Mouse (Mus musculus): ENCODE results near the gene Tjp1. TPM values are rescaled to one million over a fixed set of nuclear protein-coding genes. Genes with fewer than 3 reads are reported as not detected.
A peak's percentile ranks its signal among the peaks of the same experiment; 100 is the strongest.

The Tjp1 gene
- polyA plus RNA-seq, 1 experiment, result 2.3 TPM

- H3K27ac ChIP-seq (ENCODE audit: insufficient read depth, low read length), result no peak overlapping the region
- H3K27me3 ChIP-seq (ENCODE audit: control insufficient read depth, insufficient read depth, low read length), result peaks cover 6% of the 10 kb centered on the region
- H3K4me3 ChIP-seq (ENCODE audit: extremely low read depth, insufficient read depth, insufficient read length), result no peak overlapping the region
- H3K4me1 ChIP-seq (ENCODE audit: control insufficient read depth, insufficient read depth, insufficient read length), result no peaks in the 10 kb centered on the region
- H3K36me3 ChIP-seq (ENCODE audit: control insufficient read depth, insufficient read depth, low read length), result no peaks in the 10 kb centered on the region
- 86% methylated on average over 4 of the region's 4 CpGs for WGBS
- DNase-seq (ENCODE audit: low read depth in 1 of 2, low spot score in 2 of 2), result no peak
- TF ChIP-seq CTCF (IDR thresholded peaks at IDR 0.05; ENCODE audit: extremely low read depth, insufficient read depth, insufficient read length, insufficient replicate concordance), result no peak
- TF ChIP-seq POLR2A (IDR thresholded peaks at IDR 0.05; ENCODE audit: low read depth, low read length), result no peak
Measured at GRCm38 (mm10) chr7:65523116-65523515, 4.5 kb downstream of the Tjp1 start.

GRCm38 (mm10) chr7:65522490-65522889 lies 5.1 kb downstream of the Tjp1 start:
- H3K27ac ChIP-seq (ENCODE audit: insufficient read depth, low read length), result no peak overlapping the region
- TF ChIP-seq POLR2A (IDR thresholded peaks at IDR 0.05; ENCODE audit: low read depth, low read length) (no peak), CTCF (IDR thresholded peaks at IDR 0.05; ENCODE audit: extremely low read depth, insufficient read depth, insufficient read length, insufficient replicate concordance) (no peak)
- no peak overlapping the region for H3K4me3 ChIP-seq (ENCODE audit: extremely low read depth, insufficient read depth, insufficient read length)
- H3K36me3 ChIP-seq (ENCODE audit: control insufficient read depth, insufficient read depth, low read length), result no peaks in the 10 kb centered on the region
- peaks cover 4% of the 10 kb centered on the region for H3K27me3 ChIP-seq (ENCODE audit: control insufficient read depth, insufficient read depth, low read length)
- no peaks in the 10 kb centered on the region for H3K4me1 ChIP-seq (ENCODE audit: control insufficient read depth, insufficient read depth, insufficient read length)
- WGBS, result 72% methylated on average over 12 of the region's 12 CpGs
- DNase-seq (ENCODE audit: low read depth in 1 of 2, low spot score in 2 of 2), result no peak

GRCm38 (mm10) chr7:65520622-65521021 lies 7.0 kb downstream of the Tjp1 start:
- H3K27ac ChIP-seq (ENCODE audit: insufficient read depth, low read length), result no peak overlapping the region
- no peak for DNase-seq (ENCODE audit: low read depth in 1 of 2, low spot score in 2 of 2)
- WGBS, result 91% methylated on average over 8 of the region's 8 CpGs
- no peaks in the 10 kb centered on the region for H3K27me3 ChIP-seq (ENCODE audit: control insufficient read depth, insufficient read depth, low read length)
- TF ChIP-seq POLR2A (IDR thresholded peaks at IDR 0.05; ENCODE audit: low read depth, low read length) (no peak), CTCF (IDR thresholded peaks at IDR 0.05; ENCODE audit: extremely low read depth, insufficient read depth, insufficient read length, insufficient replicate concordance) (no peak)
- no peak overlapping the region for H3K4me3 ChIP-seq (ENCODE audit: extremely low read depth, insufficient read depth, insufficient read length)
- H3K4me1 ChIP-seq (ENCODE audit: control insufficient read depth, insufficient read depth, insufficient read length), result no peaks in the 10 kb centered on the region
- H3K36me3 ChIP-seq (ENCODE audit: control insufficient read depth, insufficient read depth, low read length), result no peaks in the 10 kb centered on the region

GRCm38 (mm10) chr7:65519788-65520563 lies 7.6 kb downstream of the Tjp1 start:
- 45% methylated on average over 12 of the region's 12 CpGs for WGBS
- no peaks in the 10 kb centered on the region for H3K4me1 ChIP-seq (ENCODE audit: control insufficient read depth, insufficient read depth, insufficient read length)
- H3K27me3 ChIP-seq (ENCODE audit: control insufficient read depth, insufficient read depth, low read length), result no peaks in the 10 kb centered on the region
- no peak overlapping the region for H3K4me3 ChIP-seq (ENCODE audit: extremely low read depth, insufficient read depth, insufficient read length)
- DNase-seq (ENCODE audit: low read depth in 1 of 2, low spot score in 2 of 2), result peak in 1 of 2 experiments; percentile 21
- peak; percentile 82; the same call in 1 of the 2 replicates for TF ChIP-seq CTCF (IDR thresholded peaks at IDR 0.05; ENCODE audit: extremely low read depth, insufficient read depth, insufficient read length, insufficient replicate concordance)
- no peak for TF ChIP-seq POLR2A (IDR thresholded peaks at IDR 0.05; ENCODE audit: low read depth, low read length)
- H3K36me3 ChIP-seq (ENCODE audit: control insufficient read depth, insufficient read depth, low read length), result no peaks in the 10 kb centered on the region
- no peak overlapping the region for H3K27ac ChIP-seq (ENCODE audit: insufficient read depth, low read length)

- TF ChIP-seq CTCF (IDR thresholded peaks at IDR 0.05; ENCODE audit: extremely low read depth, insufficient read depth, insufficient read length, insufficient replicate concordance), result no peak
- WGBS, result 54% methylated on average over 8 of the region's 8 CpGs
Measured at GRCm38 (mm10) chr7:65516903-65517302, 10.7 kb downstream of the Tjp1 start.

GRCm38 (mm10) chr7:65513451-65514179 lies 14.0 kb downstream of the Tjp1 start:
- Histone ChIP-seq H3K4me1 (ENCODE audit: control insufficient read depth, insufficient read depth, insufficient read length) (no peaks in the 10 kb centered on the region), H3K36me3 (ENCODE audit: control insufficient read depth, insufficient read depth, low read length) (no peaks in the 10 kb centered on the region), H3K27ac (ENCODE audit: insufficient read depth, low read length) (no peak overlapping the region), H3K4me3 (ENCODE audit: extremely low read depth, insufficient read depth, insufficient read length) (no peak overlapping the region), H3K27me3 (ENCODE audit: control insufficient read depth, insufficient read depth, low read length) (no peaks in the 10 kb centered on the region)
- WGBS, result 62% methylated on average over 10 of the region's 10 CpGs
- TF ChIP-seq POLR2A (IDR thresholded peaks at IDR 0.05; ENCODE audit: low read depth, low read length) (no peak), CTCF (IDR thresholded peaks at IDR 0.05; ENCODE audit: extremely low read depth, insufficient read depth, insufficient read length, insufficient replicate concordance) (no peak)
- DNase-seq (ENCODE audit: low read depth in 1 of 2, low spot score in 2 of 2), result no peak

More at GRCm38 (mm10) chr7:65516903-65517302, 10.7 kb downstream of the Tjp1 start:
- Histone ChIP-seq H3K36me3 (ENCODE audit: control insufficient read depth, insufficient read depth, low read length) (no peaks in the 10 kb centered on the region), H3K27ac (ENCODE audit: insufficient read depth, low read length) (no peak overlapping the region), H3K4me1 (ENCODE audit: control insufficient read depth, insufficient read depth, insufficient read length) (no peaks in the 10 kb centered on the region), H3K27me3 (ENCODE audit: control insufficient read depth, insufficient read depth, low read length) (no peaks in the 10 kb centered on the region), H3K4me3 (ENCODE audit: extremely low read depth, insufficient read depth, insufficient read length) (no peak overlapping the region)
- DNase-seq (ENCODE audit: low read depth in 1 of 2, low spot score in 2 of 2), result no peak

- no peak for DNase-seq (ENCODE audit: low read depth in 1 of 2, low spot score in 2 of 2)
- Histone ChIP-seq H3K4me3 (ENCODE audit: extremely low read depth, insufficient read depth, insufficient read length) (no peak overlapping the region), H3K36me3 (ENCODE audit: control insufficient read depth, insufficient read depth, low read length) (no peaks in the 10 kb centered on the region), H3K27me3 (ENCODE audit: control insufficient read depth, insufficient read depth, low read length) (no peaks in the 10 kb centered on the region), H3K27ac (ENCODE audit: insufficient read depth, low read length) (no peak overlapping the region), H3K4me1 (ENCODE audit: control insufficient read depth, insufficient read depth, insufficient read length) (no peaks in the 10 kb centered on the region)
- TF ChIP-seq POLR2A (IDR thresholded peaks at IDR 0.05; ENCODE audit: low read depth, low read length) (no peak), CTCF (IDR thresholded peaks at IDR 0.05; ENCODE audit: extremely low read depth, insufficient read depth, insufficient read length, insufficient replicate concordance) (no peak)
- 85% methylated on average over 3 of the region's 3 CpGs for WGBS
Measured at GRCm38 (mm10) chr7:65509357-65509756, 18.2 kb downstream of the Tjp1 start.
